Mouse (Mus musculus) liver, embryonic 13.5 days (tissue): ENCODE measurements around the gene Gbgt1. TPM values are rescaled to one million over a fixed set of nuclear protein-coding genes. Genes with fewer than 3 reads are reported as not detected.
"Not testable (repeated sequence)": the region's sequence is repeated elsewhere in the genome, so short reads cannot be mapped to it uniquely, and the experiment has no call there.

Experiments
- ATAC-seq: fragments of 200-750 bp; cut with Nextera tagmentation; 2 replicates; pipeline ENCODE4 v1.8.0; 2017; ENCODE audit warnings: low read depth, mild to moderate bottlenecking, moderate number of reproducible peaks, moderate library complexity
- DNase-seq: peaks from one replicate; pipeline ENCODE4 v3.0.0; 2022
- H3K27ac ChIP-seq: fragments of 300-500 bp; sonication (generic); 2 replicates; pipeline ENCODE4 v1.5.1; 2015; ENCODE audit warnings: moderate library complexity, mild to moderate bottlenecking, inconsistent platforms
- H3K27me3 ChIP-seq: fragments of 300-500 bp; sonication (generic); 2 replicates; pipeline ENCODE4 v1.6.1; 2015; ENCODE audit warnings: mild to moderate bottlenecking, inconsistent platforms
- H3K36me3 ChIP-seq: fragments of 300-500 bp; sonication (generic); 2 replicates; pipeline ENCODE4 v1.6.1; 2015; ENCODE audit warnings: mild to moderate bottlenecking, inconsistent platforms
- H3K4me1 ChIP-seq: fragments of 300-500 bp; sonication (generic); replicated peaks from 2 replicates; pipeline ENCODE4 v1.6.1; 2015; ENCODE audit warnings: inconsistent platforms
- H3K4me2 ChIP-seq: fragments of 300-500 bp; sonication (generic); 2 replicates; pipeline ENCODE4 v1.6.1; 2015; ENCODE audit warnings: inconsistent platforms, mild to moderate bottlenecking, moderate library complexity
- H3K4me3 ChIP-seq: fragments of 300-500 bp; sonication (generic); replicated peaks from 2 replicates; pipeline ENCODE4 v1.5.1; 2015; ENCODE audit warnings: mild to moderate bottlenecking, inconsistent platforms
- H3K9ac ChIP-seq: fragments of 300-500 bp; sonication (generic); 2 replicates; pipeline ENCODE4 v1.6.1; 2015; ENCODE audit warnings: mild to moderate bottlenecking, inconsistent platforms
- H3K9me3 ChIP-seq: fragments of 300-500 bp; sonication (generic); replicated peaks from 2 replicates; pipeline ENCODE4 v1.6.1; 2016; ENCODE audit warnings: inconsistent platforms
- WGBS: fragments of 180-500 bp; shearing (Covaris S2); methylation state at CpG from one replicate; pipeline ENCODE4 v1.1.7; 2015; ENCODE audit not compliant: insufficient replicate concordance; 5-methylcytosine and 5-hydroxymethylcytosine counted together
- polyA plus RNA-seq: library from polyadenylated mRNA; unstranded; fragments of >200 nt; fragmentation: Nextera tagmentation; extraction: Ambion mirVana; gene quantifications from 2 replicates; pipeline ENCODE4 v1.2.1, GENCODE M21; 2015

Gbgt1 gene
- polyA plus RNA-seq, 1 experiment from 2014 or later = 0.36 TPM

- DNase-seq (no peak), ATAC-seq (no peak)
- Histone ChIP-seq H3K27ac (no peak overlapping the region), H3K9ac (no peak overlapping the region), H3K4me1 (peaks cover 28% of the 10 kb centered on the region), H3K27me3 (peaks cover 11% of the 10 kb centered on the region), H3K9me3 (no peaks in the 10 kb centered on the region), H3K4me2 (no peak overlapping the region), H3K4me3 (no peak overlapping the region), H3K36me3 (peaks cover 37% of the 10 kb centered on the region)
- 72% methylated on average over 2 of the region's 2 CpGs for WGBS
These were observed 26.1 kb upstream of the Gbgt1 start for GRCm38 (mm10) chr2:28470591-28470990.

DNA sequence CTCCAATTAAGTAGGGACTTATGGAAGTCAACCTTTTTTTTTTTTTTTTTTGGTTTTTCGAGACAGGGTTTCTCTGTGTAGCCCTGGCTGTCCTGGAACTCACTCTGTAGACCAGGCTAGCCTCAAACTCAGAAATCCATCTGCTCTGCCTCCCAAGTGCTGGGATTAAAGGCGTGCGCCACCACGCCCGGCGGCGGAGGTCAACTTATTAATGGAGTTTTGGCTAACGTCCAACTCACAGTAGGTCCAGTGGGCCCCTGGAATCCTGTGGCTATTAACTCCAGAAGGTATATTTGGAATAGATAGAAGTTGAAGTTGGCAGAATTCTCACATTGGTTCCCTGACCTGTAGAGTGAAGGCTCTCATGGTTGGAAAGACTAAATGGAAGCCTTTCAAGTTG, 24.7 kb upstream of the Gbgt1 start:
- DNase-seq, H3K9ac ChIP-seq, H3K27me3 ChIP-seq, ATAC-seq, H3K27ac ChIP-seq, H3K4me3 ChIP-seq, H3K4me2 ChIP-seq, H3K9me3 ChIP-seq: not testable (repeated sequence)
- H3K36me3 ChIP-seq = peaks cover 37% of the 10 kb centered on the region
- H3K4me1 ChIP-seq = peaks cover 20% of the 10 kb centered on the region
- 86% methylated on average over 8 of the region's 8 CpGs for WGBS

GRCm38 (mm10) chr2:28477993-28478392, 18.7 kb upstream of the Gbgt1 start:
- not testable (repeated sequence) for H3K4me1 ChIP-seq, ATAC-seq
- WGBS = 73% methylated on average over 5 of the region's 5 CpGs

DNA sequence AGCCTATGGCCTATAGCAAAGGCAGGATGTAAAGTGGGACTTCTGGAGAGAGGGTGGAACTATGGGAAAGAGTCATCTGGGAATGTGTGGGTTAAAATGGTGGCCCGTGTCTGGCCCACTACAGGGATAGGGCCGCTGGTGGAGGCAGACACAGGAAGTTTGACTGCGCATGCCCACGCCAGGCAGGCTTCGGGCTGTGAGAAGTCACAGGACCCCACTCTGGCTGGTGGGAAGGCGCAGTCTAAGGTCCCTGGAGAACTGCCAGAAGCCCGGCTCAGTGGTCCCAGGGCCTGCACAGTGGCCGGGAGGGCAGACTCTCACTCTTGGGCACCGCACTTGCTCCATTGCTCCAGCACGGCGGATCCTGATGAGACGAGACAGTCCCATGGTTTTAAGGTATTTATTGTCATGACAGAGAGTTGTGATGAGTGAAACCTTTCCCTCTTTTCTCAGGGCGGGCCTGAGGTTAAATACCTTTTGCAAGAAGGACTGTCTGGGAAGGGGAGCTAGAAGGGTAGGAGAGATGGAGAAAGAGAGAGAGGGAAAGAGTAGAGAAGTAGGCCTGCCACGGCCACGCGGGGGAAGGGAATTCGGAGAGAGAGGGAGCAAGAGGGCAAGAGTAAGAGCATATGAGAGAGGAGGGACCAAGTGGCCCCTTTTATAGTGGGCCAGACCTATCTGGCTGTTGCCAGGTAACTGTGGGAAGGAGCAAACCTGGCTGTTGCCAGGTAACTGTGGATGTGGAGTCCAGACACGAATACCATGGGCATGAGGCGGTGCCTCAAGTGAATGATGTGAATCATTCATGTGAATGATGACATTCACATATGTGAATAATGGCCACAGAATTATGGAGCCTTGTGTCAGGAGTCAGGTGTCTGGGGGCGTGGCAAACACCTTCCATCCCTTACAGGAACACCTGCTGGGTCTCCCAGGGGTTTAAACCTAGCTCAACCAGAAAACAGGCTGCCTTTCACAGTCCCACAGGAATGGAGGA, 17.2 kb upstream of the Gbgt1 start:
- no peak overlapping the region for H3K4me2 ChIP-seq
- H3K9ac ChIP-seq = no peak overlapping the region
- 73% methylated on average over 20 of the region's 20 CpGs for WGBS
- no peak overlapping the region for H3K4me3 ChIP-seq
- H3K27ac ChIP-seq = no peak overlapping the region
- no peaks in the 10 kb centered on the region for H3K4me1 ChIP-seq
- H3K36me3 ChIP-seq = no peaks in the 10 kb centered on the region
- DNase-seq = no peak
- no peak for ATAC-seq
- H3K9me3 ChIP-seq = no peaks in the 10 kb centered on the region
- H3K27me3 ChIP-seq = no peaks in the 10 kb centered on the region

More at GRCm38 (mm10) chr2:28477993-28478392, 18.7 kb upstream of the Gbgt1 start:
- not testable (repeated sequence) for H3K36me3 ChIP-seq, H3K27me3 ChIP-seq, DNase-seq, H3K4me3 ChIP-seq, H3K9me3 ChIP-seq, H3K27ac ChIP-seq, H3K4me2 ChIP-seq, H3K9ac ChIP-seq

GRCm38 (mm10) chr2:28483861-28484260, 12.8 kb upstream of the Gbgt1 start:
- Histone ChIP-seq H3K27ac (no peak overlapping the region), H3K36me3 (no peaks in the 10 kb centered on the region), H3K27me3 (no peaks in the 10 kb centered on the region), H3K9ac (no peak overlapping the region), H3K4me2 (no peak overlapping the region), H3K4me3 (no peak overlapping the region), H3K9me3 (no peaks in the 10 kb centered on the region), H3K4me1 (no peaks in the 10 kb centered on the region)
- 46% methylated on average over 2 of the region's 2 CpGs for WGBS
- ATAC-seq (no peak), DNase-seq (no peak)

- no peaks in the 10 kb centered on the region for H3K36me3 ChIP-seq
- ATAC-seq = no peak
- 68% methylated on average over 2 of the region's 2 CpGs for WGBS
- DNase-seq = no peak
- no peak overlapping the region for H3K4me3 ChIP-seq
- no peak overlapping the region for H3K27ac ChIP-seq
- H3K4me2 ChIP-seq = no peak overlapping the region
- H3K9ac ChIP-seq = no peak overlapping the region
- H3K4me1 ChIP-seq = no peaks in the 10 kb centered on the region
- no peaks in the 10 kb centered on the region for H3K27me3 ChIP-seq
- no peaks in the 10 kb centered on the region for H3K9me3 ChIP-seq
These were observed 2.2 kb upstream of the Gbgt1 start for GRCm38 (mm10) chr2:28494521-28494920.

DNA sequence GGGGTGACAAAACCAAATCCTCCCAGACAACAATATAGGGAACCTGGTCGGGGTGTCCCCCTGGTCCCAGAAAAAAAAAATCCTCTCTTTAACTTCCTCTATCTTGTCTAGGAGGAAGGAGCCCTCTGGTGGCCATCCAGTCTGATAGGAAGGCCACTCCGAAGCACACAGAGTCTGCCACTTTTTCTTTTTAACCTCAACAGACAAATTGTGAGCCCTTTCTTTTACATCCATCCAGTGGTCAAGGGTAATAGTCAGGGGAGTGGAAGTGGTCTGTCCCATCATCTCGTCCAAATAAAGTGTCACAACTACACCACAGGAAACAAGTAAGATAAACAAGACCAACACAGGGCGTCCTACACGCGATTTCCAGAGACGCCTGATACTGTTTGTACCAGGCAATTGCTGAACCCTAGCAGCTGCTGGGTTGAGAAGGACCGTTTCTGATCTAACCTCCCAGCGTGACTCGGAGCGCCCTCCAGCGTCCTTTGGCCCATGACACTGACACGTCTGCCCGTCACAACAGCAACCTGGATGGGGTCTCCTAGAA, 1.4 kb upstream of the Gbgt1 start:
- Histone ChIP-seq H3K4me2 (no peak overlapping the region), H3K27ac (no peak overlapping the region), H3K9me3 (no peaks in the 10 kb centered on the region), H3K4me3 (no peak overlapping the region), H3K4me1 (no peaks in the 10 kb centered on the region), H3K36me3 (no peaks in the 10 kb centered on the region), H3K9ac (no peak overlapping the region), H3K27me3 (no peaks in the 10 kb centered on the region)
- ATAC-seq (no peak), DNase-seq (no peak)
- 51% methylated on average over 14 of the region's 14 CpGs for WGBS

DNA sequence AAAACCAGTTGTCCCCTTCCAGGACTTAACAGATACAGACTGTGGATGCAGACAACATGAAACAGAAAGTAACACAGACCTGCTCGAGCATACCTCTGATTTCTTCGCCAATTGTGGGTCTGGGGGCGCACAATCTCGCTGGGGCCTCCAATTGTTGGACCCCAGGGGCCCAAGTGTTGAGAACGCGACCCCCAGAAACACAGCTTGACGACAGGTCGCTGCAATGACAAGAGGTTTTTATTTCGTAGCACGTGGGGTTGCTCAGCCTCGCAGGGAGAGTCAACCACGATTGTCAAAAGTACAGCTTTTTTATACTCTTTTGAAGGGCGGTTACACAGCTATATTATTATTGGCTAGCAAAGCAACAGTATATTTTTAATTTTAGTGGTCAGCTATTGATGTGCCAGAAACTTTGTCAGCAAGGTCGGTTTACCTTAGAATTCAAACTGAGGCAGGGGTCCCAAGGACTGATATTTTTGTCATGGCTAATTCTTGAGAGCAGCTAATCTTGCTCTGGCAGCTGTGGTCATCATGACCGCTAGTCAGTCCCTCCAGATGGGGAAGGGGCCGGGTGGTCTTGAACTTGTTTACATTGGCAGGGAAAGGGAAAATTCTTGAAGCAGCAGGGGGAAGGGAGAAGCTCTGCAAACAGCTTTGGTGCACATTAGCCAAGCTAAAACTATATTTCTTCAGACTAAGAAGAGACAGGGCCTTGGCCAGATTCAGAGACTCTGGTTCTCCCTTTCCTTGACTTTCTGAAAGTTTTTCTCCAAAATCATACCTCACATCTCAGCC, 693 bp upstream of the Gbgt1 start:
- no peak overlapping the region for H3K4me3 ChIP-seq
- no peaks in the 10 kb centered on the region for H3K36me3 ChIP-seq
- no peak for DNase-seq
- 64% methylated on average over 16 of the region's 16 CpGs for WGBS
- no peak overlapping the region for H3K9ac ChIP-seq
- H3K27me3 ChIP-seq = no peaks in the 10 kb centered on the region
- no peak overlapping the region for H3K4me2 ChIP-seq
- no peaks in the 10 kb centered on the region for H3K9me3 ChIP-seq
- no peak for ATAC-seq
- H3K4me1 ChIP-seq = no peaks in the 10 kb centered on the region
- no peak overlapping the region for H3K27ac ChIP-seq

DNA sequence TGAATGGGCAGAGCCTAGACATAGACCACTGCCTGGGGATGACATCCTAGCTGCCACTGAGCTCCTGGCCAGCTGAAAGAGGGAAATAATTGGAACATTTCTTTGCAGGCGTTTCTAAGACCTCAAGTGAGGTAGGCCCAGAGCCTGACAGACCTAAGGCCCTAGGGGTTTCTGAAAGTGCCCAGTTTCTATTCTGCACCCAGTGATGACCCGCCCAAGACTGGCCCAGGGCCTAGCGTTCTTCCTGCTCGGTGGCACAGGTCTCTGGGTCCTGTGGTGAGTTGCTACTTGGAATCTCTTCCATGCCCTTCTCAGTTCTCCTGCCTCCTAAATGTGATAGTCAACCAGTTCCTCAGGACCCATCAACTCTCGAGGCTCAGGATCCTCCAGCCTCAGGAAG, 870 bp downstream of the Gbgt1 start:
- ATAC-seq (no peak), DNase-seq (no peak)
- H3K4me3 ChIP-seq = no peak overlapping the region
- no peaks in the 10 kb centered on the region for H3K9me3 ChIP-seq
- H3K27ac ChIP-seq = no peak overlapping the region
- H3K4me2 ChIP-seq = no peak overlapping the region
- no peaks in the 10 kb centered on the region for H3K36me3 ChIP-seq
- no peaks in the 10 kb centered on the region for H3K27me3 ChIP-seq
- no peak overlapping the region for H3K9ac ChIP-seq
- 71% methylated on average over 5 of the region's 5 CpGs for WGBS
- no peaks in the 10 kb centered on the region for H3K4me1 ChIP-seq

DNA sequence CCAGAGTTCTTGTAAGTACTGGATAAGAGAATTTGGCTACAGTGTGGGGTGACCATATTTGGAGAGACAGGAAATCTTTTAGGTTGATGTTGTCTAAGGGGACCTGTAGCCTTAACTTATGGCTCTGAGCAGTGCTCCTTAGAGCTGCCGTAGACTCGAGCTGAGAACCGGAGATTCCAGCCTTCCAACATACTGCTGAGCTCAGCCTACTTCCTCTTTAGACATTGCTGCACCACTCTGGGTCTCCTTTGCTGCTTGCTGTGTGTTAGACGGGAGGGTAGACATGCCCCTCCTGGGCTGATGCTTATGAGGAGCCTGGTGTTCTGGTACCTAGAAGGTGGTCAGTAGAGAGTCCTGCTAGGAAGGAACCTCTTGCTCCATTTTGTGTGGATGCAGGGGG, 1.7 kb downstream of the Gbgt1 start:
- no peak for ATAC-seq

DNA sequence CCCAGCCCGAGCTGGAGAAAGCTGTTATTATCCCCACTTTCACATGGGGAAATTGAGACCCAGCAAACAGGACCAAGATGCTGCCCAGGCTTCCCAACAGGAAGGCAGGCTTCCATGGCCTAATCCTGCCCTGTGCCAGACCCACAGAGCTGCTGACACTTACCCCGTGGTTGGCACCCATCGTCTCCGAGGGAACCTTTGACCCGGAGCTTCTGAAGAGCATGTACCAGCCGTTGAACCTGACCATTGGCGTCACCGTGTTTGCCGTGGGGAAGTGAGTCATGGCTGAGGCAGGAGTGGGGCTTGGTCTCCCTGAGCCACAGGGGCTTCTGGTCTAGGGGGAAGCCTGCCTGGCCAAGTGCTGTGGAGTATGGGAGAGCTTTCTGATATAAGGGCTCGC, 6.3 kb downstream of the Gbgt1 start:
- Histone ChIP-seq H3K4me3 (no peak overlapping the region), H3K36me3 (no peaks in the 10 kb centered on the region), H3K9me3 (no peaks in the 10 kb centered on the region), H3K4me1 (no peaks in the 10 kb centered on the region), H3K4me2 (no peak overlapping the region), H3K27me3 (0 out of 2 replicates have a peak, but pooled peaks cover 3% of the 10 kb centered on the region), H3K27ac (no peak overlapping the region), H3K9ac (no peak overlapping the region)
- 60% methylated on average over 10 of the region's 10 CpGs for WGBS
- no peak for ATAC-seq
- no peak for DNase-seq

More for the DNA sequence above, 1.7 kb downstream of the Gbgt1 start:
- H3K4me1 ChIP-seq = no peaks in the 10 kb centered on the region
- no peaks in the 10 kb centered on the region for H3K36me3 ChIP-seq
- H3K27me3 ChIP-seq = 0 out of 2 replicates have a peak, but pooled peaks cover 3% of the 10 kb centered on the region
- no peak for DNase-seq
- WGBS = 43% methylated on average over 4 of the region's 4 CpGs
- no peak overlapping the region for H3K4me2 ChIP-seq
- no peak overlapping the region for H3K9ac ChIP-seq
- no peaks in the 10 kb centered on the region for H3K9me3 ChIP-seq
- no peak overlapping the region for H3K4me3 ChIP-seq
- no peak overlapping the region for H3K27ac ChIP-seq
